Mouse (Mus musculus) adrenal gland, adult 8-10 months (tissue): ENCODE measurements around the gene Zfp788. TPM values are rescaled to one million over a fixed set of nuclear protein-coding genes. Genes with fewer than 3 reads are reported as not detected.
"Not testable (repeated sequence)": the region's sequence is repeated elsewhere in the genome, so short reads cannot be mapped to it uniquely, and the experiment has no call there.

Source experiments
- DNase-seq: peaks from one replicate; pipeline ENCODE4 v3.0.0; 2022
- total RNA-seq, 4 experiments: library from RNA; stranded (reverse); gene quantifications; 2 replicates each; pipeline ENCODE4 v1.2.4; 2022

Zfp788 gene
- total RNA-seq, result 10 to 100 TPM; 13.8 to 22.2 (median 17.9) TPM

DNA sequence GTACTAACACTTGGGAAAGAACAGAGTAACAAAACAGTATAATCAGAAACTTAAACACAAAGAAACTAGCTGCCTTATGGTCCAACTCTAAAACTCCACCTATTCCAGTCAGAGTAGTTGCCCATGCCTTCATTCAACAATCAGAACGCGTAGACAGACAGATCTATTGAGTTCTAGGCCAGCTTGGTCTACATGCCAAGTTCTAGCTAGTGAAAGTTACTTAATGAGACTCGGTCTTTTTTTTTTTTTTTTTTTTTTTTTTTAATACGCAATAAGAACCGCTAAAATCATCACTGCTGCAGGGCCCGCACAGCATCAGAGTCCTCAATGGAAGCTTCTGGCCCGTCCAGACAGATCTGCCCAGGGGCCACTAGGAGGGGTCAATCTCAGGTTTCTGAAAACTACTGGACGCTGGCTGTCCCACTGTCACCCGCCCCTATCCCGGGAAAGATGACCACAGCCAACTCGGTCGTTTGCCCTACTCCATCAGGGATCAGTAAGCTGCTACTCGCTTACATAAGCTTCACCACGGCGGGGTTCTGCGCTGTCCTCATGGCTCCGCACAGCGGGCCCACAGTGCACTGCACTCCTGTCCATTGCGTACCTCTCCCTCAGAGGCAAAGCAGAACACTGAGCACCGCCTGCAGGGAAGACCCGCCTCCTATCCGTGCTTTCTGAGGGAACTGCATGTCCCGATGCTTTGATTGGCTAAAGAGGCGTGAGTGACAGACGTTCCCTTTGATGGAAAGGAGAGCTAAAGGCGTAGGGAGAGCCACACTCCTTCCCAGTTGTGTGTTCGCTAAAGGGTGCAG, at the start of gene Zfp788:
Gene Zfp788, plus strand, starts transcription at position 795 of the 812 bp plus-strand sequence.
- peak; percentile 97 for DNase-seq

DNA sequence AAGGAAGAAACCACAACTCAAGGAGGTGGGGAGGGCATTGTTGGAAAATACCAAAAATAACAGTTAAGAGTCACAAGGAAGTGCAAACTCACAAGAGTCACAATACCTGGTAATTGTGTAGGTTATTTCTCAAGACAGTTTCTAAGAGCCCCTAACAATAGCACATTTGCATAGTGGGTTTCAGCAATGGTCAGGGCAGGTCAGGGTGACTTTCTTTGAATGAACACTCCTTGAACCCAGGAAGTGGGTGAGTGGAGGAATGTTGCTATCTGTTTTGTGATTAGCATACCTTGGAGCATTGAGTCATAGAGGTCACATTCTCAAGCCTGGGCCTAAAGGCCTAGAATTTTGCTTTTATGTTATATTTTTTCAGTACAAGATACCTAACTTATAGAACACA, 45.2 kb upstream of the Zfp788 start:
- not testable (repeated sequence) for DNase-seq

DNA sequence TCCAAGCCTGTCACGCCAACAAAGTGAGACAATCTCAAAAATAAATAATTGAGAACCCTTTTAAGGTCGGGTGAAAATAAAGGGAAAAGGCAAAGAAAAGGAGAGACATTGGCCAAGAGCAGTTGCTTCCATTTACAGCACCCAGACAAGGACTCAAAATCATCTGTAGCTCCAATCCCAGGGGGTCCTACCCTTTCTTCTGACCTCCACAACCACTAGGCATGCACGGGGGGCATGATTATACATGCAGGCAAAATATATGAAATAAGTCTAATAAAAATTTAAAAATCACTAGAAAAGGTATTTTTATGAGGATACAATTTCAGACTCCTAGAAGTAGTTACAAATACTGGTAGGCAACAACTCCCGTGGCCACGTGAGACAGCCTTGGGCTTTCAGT, 34.4 kb upstream of the Zfp788 start:
- no peak for DNase-seq

DNA sequence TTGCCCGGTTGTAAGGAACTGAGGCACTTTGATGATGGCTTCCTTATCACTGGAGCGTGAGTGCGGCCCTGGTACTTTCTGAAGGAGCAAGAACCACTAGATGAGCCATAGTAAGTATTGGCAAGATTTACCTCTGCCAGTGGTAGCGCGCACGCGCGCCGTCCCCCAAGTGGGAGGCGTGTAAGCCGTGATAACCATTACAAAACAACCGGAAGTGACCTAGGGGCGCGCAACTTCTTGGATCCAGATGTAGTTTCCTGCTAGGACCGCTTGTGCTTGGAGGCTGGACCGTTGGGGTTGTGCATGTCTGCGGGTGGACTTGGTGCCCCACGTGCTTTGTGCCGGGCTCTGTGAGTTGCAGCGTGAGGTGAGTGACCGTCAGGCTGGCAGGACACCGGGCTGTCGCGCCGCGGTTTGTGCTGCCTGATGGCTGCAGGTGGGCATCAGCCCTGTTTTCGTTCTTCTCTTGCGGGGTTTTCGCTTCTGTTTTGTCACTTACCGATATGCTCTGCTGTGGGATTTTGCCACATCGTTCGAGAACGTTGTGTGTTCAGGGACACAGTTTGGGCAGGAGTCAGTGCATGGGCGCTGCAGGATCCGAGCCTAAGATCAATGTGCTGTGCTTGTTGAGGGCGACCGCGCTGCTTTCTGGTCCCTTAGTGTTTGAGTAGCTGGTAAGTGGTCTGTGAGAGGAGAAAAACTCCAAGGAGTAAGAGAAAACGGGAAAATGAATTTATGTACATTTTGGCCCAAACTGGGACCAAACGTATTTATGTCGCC, 33.8 kb upstream of the Zfp788 start, which contains the start of gene 2610021A01Rik:
Gene 2610021A01Rik, plus strand, starts transcription at position 197 of the 780 bp plus-strand sequence.
- DNase-seq, result peak; percentile 94

DNA sequence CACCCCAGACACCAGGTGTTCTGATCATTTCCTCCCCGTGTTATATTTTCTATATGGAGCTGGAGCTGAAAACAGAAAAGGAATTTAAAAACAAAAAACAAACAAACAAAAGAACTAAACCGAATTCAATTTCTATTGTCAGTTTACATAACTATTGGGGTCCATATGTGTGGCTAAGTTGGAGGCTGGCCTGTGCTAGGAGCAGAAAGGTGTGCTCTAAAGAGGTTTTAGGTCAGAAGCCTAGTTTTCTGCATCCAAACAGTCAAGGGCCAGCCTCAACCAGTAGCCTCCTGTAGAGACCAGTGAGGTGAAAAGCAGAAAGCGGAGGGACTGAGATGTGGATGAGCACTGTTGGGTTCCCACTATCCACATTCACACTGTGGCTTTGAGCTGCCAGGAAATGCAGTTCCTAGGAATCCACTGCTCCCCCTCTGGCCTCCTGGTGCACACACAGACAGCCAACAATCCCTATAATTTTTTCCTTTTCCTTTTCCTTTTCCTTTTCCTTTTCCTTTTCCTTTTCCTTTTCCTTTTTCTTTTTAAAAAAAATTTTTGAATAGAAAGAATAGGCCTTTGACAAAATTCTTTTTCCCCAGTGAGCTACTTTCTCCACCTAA, 33.0 kb upstream of the Zfp788 start:
- no peak for DNase-seq

DNA sequence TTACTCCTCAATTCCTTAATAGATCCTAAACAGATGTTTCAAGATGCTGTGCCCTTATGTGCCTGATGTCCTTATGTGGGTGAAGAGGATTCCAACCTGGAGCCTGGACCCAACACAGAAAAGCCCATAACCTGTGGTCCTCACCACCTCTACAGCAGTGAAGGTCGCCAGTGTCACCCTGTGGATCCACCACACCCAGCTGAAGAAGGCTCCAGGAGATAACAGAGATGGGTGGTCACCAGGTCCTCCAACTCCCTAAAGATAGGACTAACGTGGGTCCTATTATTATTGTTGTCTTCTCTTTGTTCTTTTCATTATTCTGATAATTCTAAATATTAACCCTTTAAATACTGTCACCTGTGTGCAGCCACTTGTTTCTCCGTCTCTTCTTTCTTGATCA, 21.3 kb upstream of the Zfp788 start:
- no peak for DNase-seq

DNA sequence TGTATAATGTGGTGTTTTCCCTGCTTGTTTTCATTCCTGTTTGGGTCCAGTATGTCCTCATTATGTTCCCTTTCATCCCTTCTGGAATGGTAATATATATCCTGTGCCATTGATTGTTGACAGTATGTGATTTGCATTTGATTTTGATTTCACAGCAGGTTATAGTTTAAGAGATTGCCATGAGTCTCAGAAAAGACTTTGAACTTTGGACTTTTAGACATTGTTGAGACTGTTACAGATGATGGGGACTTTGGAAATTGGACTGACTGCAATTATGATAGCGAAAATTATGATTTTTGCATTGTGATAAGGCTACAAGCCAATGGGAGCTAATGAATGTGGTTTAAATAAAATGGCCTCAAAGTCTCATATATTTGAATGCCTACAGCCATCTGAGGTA, 16.8 kb upstream of the Zfp788 start:
- not testable (repeated sequence) for DNase-seq

DNA sequence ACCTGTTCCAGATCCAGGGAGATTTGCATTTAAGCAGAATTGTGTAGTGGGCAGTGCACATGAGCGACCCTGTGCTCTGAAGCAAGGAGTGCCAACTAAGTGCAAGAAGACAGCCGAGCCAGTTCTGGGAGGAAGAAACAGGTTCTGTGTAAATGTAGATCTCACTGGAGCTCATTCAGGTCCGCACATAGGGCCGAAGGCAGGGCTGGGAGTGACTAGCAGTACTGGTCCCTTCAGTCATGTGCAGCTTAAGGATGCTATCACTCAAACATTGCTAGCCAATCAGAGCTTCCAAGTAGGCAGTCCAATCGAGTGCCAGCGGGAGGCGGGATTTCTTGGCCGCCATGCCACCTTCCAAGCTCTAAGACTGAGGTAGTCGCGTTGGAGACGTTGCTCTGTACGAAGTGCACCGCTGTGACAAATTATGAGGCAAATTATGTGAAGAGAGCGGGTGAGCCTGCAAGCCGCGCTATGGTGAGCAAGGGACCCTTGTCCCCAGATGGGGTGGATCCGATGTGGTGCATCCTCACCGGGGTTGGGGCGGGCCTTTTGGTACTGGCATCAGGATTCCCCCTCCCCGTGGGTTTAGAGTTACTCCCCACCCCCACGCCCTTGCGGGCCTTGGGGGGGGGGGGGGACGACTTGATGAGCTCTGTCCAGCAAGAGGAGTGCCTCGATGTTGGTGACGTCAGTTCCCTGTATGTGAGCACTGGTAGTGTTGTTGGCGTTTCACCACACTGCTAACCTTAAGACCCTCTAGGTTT, 400 bp downstream of the Zfp788 start:
- peak; percentile 87 for DNase-seq

DNA sequence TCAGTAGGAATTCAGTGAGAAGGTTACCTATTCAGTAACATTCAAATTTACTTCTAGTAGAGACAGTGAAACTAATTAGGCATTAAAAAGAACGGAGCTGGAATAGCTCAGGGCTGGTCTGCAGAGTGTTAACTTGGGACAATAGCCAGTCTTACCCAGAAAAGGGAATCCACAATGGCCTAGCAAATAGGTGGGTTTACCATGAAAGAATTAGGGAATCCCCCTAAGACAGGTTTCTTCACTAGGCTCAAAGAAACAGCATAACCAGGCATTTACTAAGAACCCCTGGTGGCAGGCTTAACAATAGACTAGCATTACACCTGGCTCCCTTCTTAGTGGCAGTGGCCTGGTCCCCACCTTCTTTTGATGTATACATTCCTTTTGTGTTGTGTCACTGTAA, 41.3 kb downstream of the Zfp788 start:
- DNase-seq, result not testable (repeated sequence)

Other genes starting within 250 kb of the Zfp788 start
- 10 to 100 TPM; 16.6 to 21.3 (median 19.2) TPM for gene AI987944, start 239.8 kb upstream of the Zfp788 start, total RNA-seq
- gene Vmn2r57, start 184.5 kb upstream of the Zfp788 start, total RNA-seq, result under 1 TPM; 0.31 to 0.68 (median 0.44) TPM
- under 1 TPM; 0.06 to 0.37 (median 0.09) TPM for gene Gm20449, start 133.8 kb upstream of the Zfp788 start, total RNA-seq
- gene AW146154, start 133.3 kb upstream of the Zfp788 start, total RNA-seq, result 10 to 100 TPM; 11.7 to 18.0 (median 13.9) TPM
- under 1 TPM; 0.55 to 0.67 (median 0.57) TPM for gene Gm6871, start 59.5 kb upstream of the Zfp788 start, total RNA-seq
- gene 2610021A01Rik, start 34.0 kb upstream of the Zfp788 start, total RNA-seq, result 10 to 100 TPM; 15.7 to 32.3 (median 23.4) TPM
- not detected for gene Vmn2r58, start 239.5 kb downstream of the Zfp788 start, total RNA-seq